Mouse (Mus musculus): ENCODE data around the gene Slc9a1. TPM values are rescaled to one million over a fixed set of nuclear protein-coding genes. Genes with fewer than 3 reads are reported as not detected.

Slc9a1 gene
- polyA plus RNA-seq, 1 experiment from 2014 or later, result 11.1 TPM

DNA sequence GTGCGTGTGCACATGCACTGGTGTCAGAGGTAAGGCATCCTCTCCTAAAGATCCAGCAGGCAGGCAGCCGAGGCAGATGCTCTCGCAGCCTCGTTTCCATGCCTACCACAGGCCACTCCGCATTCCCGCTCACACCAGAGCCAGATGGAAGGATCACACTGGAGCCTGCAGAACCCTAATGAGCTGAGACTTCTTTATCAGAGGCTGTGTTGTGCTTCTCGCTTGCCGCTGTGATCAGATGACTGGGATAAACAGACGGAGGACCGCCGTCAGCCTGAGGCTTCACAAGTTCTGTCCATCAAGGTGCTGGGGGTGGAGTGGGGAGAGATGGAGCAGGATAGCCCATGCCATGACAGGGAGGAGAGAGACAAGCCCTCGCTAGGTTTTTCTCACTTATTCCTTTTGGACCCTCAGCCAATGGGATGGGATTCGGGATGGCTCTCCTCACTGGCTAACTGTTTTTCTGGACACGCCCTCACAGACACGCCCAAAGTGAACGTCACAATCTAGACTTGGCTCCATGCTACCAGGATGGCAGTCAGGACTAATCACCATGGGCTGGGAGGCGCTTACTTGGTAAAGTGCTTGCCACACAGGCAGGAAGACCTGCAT is 63.2 kb downstream of the Slc9a1 start:
- H3K9ac ChIP-seq, result no peak overlapping the region
- peak overlapping the region; percentile 55; the same call in 1 of the 2 replicates for H3K27ac ChIP-seq
- peaks cover 9% of the 10 kb centered on the region for H3K4me1 ChIP-seq
- H3K27me3 ChIP-seq (replicated peaks), result no peaks in the 10 kb centered on the region
- WGBS, result 16% methylated on average over 17 of the region's 17 CpGs
- peak overlapping the region; percentile 31 for H3K4me2 ChIP-seq
- no peak overlapping the region for H3K4me3 ChIP-seq
- H3K9me3 ChIP-seq, result no peaks in the 10 kb centered on the region
- H3K36me3 ChIP-seq (replicated peaks), result no peaks in the 10 kb centered on the region
- ATAC-seq (replicated peaks), result peak; percentile 74

DNA sequence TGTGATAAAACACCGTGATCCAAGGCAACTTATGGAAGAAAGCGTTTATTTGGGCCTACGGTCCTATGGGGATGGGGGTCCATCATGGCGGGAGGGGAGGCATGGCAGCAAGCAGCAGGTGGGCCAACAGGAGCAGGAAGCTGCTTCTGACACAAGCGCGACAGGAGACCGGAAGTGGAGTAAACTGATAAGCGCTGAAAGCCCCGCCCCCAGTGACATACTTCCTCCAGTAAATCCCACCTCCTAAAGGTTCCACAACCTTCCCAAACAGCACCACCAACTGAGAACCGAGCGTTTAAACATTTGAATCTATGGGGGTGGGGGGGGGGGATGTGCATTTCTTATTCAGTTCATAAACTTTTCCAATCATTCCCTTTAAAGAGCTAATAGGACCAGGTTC is 66.4 kb downstream of the Slc9a1 start:
- 92% methylated on average over 11 of the region's 11 CpGs for WGBS
- Histone ChIP-seq H3K36me3 (replicated peaks) (no peaks in the 10 kb centered on the region), H3K27me3 (replicated peaks) (no peaks in the 10 kb centered on the region), H3K27ac (no peak overlapping the region), H3K4me1 (peaks cover 27% of the 10 kb centered on the region), H3K9ac (no peak overlapping the region), H3K9me3 (no peaks in the 10 kb centered on the region), H3K4me3 (no peak overlapping the region), H3K4me2 (no peak overlapping the region)
- ATAC-seq (replicated peaks), result no peak

DNA sequence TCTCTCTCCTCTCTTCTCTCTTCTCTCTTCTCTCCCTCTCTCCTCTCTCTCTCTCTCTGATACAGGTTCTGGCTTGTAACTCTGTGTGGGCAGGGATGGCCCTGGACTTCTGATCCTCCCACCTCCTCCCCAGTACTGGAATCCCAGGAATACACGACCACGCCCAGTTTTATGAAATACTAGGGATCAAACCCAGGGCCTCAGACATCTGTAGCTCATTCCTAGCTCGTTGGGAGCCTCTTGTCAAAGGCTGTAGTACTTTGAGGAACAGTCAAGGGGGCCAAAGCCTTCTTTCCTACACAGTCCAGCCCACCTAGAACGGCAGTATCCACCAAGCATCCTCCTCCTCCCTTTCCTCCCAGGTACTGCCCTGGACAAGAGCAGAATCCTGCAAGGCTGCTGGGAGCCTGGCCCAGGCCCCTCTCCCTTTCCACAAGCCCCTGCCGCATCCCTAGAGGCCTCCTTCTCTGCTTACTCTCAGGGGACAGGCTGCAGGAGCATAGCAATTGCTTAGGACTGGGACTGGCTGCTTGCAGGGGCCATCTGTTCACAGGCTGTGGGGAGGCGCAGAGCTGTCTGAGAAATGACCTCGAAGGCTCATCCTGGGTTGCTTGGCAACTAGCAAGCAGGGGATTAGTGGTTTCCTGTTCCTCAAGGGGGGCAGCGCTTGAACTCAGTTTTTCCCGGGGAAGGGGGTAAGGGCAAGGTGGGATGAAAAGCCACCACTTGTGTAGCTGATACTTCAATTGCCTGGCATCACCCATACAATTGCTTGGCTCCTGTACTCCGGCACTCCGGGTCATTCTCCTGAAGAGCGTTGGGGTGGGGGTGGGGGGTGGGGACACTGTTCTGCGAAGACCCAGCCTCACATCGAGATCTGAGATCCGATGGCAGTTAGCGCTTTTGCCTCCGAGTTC is 70.2 kb downstream of the Slc9a1 start:
- Histone ChIP-seq H3K4me3 (no peak overlapping the region), H3K36me3 (replicated peaks) (no peaks in the 10 kb centered on the region), H3K4me2 (peak overlapping the region; percentile 38), H3K4me1 (peaks cover 18% of the 10 kb centered on the region), H3K27ac (peak overlapping the region; percentile 80), H3K9me3 (no peaks in the 10 kb centered on the region), H3K27me3 (replicated peaks) (no peaks in the 10 kb centered on the region), H3K9ac (no peak overlapping the region; the same call in 1 of the 2 replicates)
- peak; percentile 91 for ATAC-seq (replicated peaks)
- 8% methylated on average over 17 of the region's 17 CpGs for WGBS

DNA sequence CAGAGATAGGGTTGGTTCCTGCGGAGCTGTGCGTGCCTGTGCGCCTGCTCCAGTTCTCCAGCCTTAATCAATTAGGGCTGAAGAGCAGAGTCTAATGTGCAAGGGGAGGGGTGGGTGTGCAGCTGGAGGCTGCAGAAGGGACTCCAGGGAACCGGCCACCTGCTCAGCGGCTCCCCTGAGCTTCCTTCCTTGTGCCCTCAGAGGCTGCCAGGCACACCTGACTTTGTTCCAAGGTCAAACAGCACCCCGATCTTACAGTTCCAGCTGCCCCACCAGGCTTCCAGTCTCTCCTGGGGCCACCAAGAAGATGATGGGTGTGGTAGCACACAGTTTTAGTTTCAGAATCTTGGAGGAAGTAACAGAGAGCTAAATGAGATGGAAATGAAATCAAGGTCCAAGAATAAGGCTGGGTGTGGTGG is 70.9 kb downstream of the Slc9a1 start:
- no peaks in the 10 kb centered on the region for H3K9me3 ChIP-seq
- H3K4me1 ChIP-seq, result peaks cover 18% of the 10 kb centered on the region
- peak; percentile 73 for ATAC-seq (replicated peaks)
- no peaks in the 10 kb centered on the region for H3K36me3 ChIP-seq (replicated peaks)
- whole genome bisulfite sequencing, result 3% methylated on average over 6 of the region's 6 CpGs
- H3K9ac ChIP-seq, result no peak overlapping the region; the same call in 1 of the 2 replicates
- H3K27ac ChIP-seq, result peak overlapping the region; percentile 80
- no peak overlapping the region for H3K4me3 ChIP-seq
- peak overlapping the region; percentile 38 for H3K4me2 ChIP-seq
- H3K27me3 ChIP-seq (replicated peaks), result no peaks in the 10 kb centered on the region

DNA sequence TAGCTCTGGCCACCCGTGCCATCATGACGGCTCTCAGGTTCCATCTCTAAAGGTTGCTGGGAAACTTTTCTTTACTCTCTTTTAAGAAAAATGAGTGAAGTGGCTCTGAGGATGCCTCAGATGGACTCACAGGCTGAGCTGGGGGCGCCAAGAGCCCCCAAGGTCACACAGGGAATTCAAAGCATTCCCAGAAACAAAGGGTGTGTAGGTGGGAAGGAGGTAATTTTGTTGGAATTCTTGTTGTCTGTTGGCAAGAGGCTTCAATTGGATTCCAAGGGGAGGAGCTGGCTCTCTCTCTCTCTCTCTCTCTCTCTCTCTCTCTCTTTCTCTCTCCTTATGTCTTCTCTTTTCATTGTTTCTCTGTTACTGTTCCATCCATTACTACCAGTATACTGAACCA is 72.7 kb downstream of the Slc9a1 start:
- H3K9me3 ChIP-seq, result no peaks in the 10 kb centered on the region

DNA sequence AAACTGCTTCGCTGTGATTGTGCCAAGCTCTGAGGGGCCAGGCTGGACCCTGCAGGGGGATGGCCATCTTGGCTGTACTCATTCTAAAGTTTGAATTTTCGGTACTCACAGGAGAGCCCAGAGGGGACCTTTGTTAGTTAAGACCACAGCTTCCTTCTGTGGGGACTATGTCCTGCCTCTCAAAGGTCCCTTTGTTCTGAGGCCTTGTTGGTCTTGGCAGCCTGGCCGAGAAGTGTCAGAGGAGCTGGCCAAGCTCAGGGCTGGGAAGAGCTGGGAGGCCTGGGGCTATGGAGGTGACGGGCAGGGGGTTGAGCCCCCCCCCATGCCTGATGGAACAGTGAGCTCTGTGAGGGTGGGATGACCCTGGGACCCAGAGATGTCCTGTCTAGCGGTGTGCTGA is 73.6 kb downstream of the Slc9a1 start:
- no peak overlapping the region for H3K4me3 ChIP-seq
- peaks cover 18% of the 10 kb centered on the region for H3K4me1 ChIP-seq
- no peaks in the 10 kb centered on the region for H3K27me3 ChIP-seq (replicated peaks)
- no peak overlapping the region for H3K9ac ChIP-seq
- no peaks in the 10 kb centered on the region for H3K9me3 ChIP-seq
- peak overlapping the region; percentile 66 for H3K27ac ChIP-seq
- H3K4me2 ChIP-seq, result no peak overlapping the region
- no peaks in the 10 kb centered on the region for H3K36me3 ChIP-seq (replicated peaks)
- WGBS, result 45% methylated on average over 5 of the region's 5 CpGs
- no peak for ATAC-seq (replicated peaks)

More for the DNA sequence above, 72.7 kb downstream of the Slc9a1 start:
- H3K4me1 ChIP-seq, result peaks cover 18% of the 10 kb centered on the region
- H3K27ac ChIP-seq, result no peak overlapping the region
- H3K4me2 ChIP-seq, result no peak overlapping the region
- no peak overlapping the region for H3K4me3 ChIP-seq
- ATAC-seq (replicated peaks), result no peak
- no peak overlapping the region for H3K9ac ChIP-seq
- no peaks in the 10 kb centered on the region for H3K27me3 ChIP-seq (replicated peaks)
- no peaks in the 10 kb centered on the region for H3K36me3 ChIP-seq (replicated peaks)
- WGBS, result 37% methylated on average over 3 of the region's 3 CpGs

DNA sequence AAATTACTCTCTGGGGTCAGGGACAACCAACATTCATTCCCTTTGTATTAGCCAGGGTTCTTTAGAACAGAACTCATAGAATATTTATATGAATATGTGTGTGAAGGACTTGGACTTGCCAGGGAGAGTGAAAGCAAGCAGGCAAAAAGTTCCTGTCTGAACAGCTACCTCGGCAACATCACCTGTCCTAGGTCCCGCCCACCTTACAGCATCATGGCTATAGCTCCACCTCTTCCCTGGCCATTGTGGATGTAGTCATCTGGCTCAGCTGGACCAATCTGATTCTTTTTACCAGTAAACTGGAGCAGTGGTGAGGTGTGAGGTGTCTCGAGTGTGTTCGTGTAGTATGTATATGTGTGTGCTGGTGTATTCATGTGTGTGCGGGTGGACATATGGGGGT is 76.2 kb downstream of the Slc9a1 start:
- ATAC-seq (replicated peaks), result no peak
- no peak overlapping the region for H3K4me3 ChIP-seq
- no peaks in the 10 kb centered on the region for H3K27me3 ChIP-seq (replicated peaks)
- no peak overlapping the region for H3K27ac ChIP-seq
- no peaks in the 10 kb centered on the region for H3K9me3 ChIP-seq
- WGBS, result 90% methylated on average over 5 of the region's 5 CpGs
- no peak overlapping the region for H3K4me2 ChIP-seq
- H3K4me1 ChIP-seq, result peaks cover 5% of the 10 kb centered on the region
- H3K36me3 ChIP-seq (replicated peaks), result no peaks in the 10 kb centered on the region
- H3K9ac ChIP-seq, result no peak overlapping the region

DNA sequence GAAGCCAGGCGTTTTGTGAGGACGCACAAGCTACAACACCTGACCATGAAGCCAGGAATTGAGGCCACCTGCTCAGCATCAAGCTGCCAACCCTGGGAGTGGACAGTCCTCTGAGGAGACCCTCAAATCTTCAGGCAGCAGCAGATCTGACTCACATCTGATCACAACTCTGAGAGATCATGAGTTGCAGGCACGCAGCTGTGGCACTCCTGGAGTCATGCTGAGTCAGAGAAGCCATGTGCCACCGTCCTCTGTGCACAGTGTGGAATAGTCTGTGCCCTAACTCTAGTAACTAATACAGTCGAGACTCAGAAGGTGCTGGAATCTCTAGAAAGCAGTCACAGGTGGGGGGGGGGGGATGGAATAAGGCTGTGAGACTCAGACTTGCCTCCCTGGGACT is 77.9 kb downstream of the Slc9a1 start:
- Histone ChIP-seq H3K36me3 (replicated peaks) (no peaks in the 10 kb centered on the region), H3K4me1 (0 out of 2 replicates have a peak, but pooled peaks cover 2% of the 10 kb centered on the region), H3K9ac (no peak overlapping the region), H3K4me3 (no peak overlapping the region), H3K27me3 (replicated peaks) (no peaks in the 10 kb centered on the region), H3K9me3 (no peaks in the 10 kb centered on the region), H3K27ac (no peak overlapping the region), H3K4me2 (no peak overlapping the region)
- 59% methylated on average over 5 of the region's 5 CpGs for WGBS
- ATAC-seq (replicated peaks), result no peak

DNA sequence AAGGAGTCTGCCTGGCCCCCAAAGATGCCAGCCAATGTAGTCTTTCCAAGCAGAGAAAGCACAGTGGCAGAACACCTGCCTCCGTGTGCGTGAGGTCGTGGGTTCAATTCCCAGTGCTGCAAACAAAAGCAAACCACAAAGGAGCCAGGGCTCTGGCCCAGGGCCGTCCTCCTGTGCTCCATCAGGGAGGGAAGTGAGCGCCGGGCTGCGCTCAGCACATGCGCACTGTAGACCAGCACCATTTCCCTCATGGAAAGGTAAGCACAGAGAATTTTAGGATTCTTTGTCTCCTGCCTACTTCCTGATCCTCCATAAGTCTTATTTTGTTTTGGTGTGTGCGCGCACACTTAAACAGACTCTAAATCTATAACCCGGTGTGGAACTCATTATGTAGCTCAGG is 78.5 kb downstream of the Slc9a1 start:
- Histone ChIP-seq H3K4me3 (no peak overlapping the region), H3K4me1 (0 out of 2 replicates have a peak, but pooled peaks cover 2% of the 10 kb centered on the region), H3K27ac (no peak overlapping the region), H3K4me2 (no peak overlapping the region), H3K36me3 (replicated peaks) (no peaks in the 10 kb centered on the region), H3K27me3 (replicated peaks) (no peaks in the 10 kb centered on the region), H3K9me3 (no peaks in the 10 kb centered on the region), H3K9ac (no peak overlapping the region)
- no peak for ATAC-seq (replicated peaks)
- 73% methylated on average over 11 of the region's 11 CpGs for WGBS

DNA sequence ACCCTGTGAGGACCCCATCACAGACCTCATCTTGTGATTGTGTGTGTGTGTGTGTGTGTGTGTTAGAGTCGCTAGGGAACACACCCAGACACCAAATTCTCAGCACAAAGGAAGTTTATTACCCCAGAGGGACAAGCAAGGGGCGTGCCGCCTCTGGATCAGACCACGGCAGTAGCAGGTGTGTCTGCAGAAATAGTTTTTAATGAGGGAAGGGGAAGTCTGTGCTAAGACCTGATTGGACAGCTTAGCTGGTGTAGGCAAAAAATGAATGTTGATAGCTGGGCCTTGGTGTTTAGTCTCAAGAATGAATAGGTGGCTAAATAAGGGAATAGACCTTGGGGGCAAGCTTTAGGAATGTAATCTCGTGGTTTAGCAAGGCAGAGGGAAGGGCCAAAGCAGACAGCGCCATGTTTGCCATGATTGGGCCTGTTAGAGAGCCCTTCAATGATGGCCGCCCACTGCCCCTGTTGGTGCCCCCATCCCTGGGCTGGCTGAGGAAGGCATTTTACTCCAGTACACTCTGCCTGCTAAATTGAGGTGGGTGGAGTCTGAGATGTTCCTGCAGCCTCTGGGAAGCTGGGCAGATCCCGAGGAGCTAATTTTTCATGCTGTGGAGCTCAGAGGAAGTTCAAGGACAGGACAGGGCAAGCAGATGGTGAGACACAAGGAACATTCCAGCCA is 79.3 kb downstream of the Slc9a1 start:
- WGBS, result 64% methylated on average over 8 of the region's 8 CpGs
- Histone ChIP-seq H3K27ac (no peak overlapping the region), H3K27me3 (replicated peaks) (no peaks in the 10 kb centered on the region), H3K4me2 (no peak overlapping the region), H3K9me3 (no peaks in the 10 kb centered on the region), H3K36me3 (replicated peaks) (no peaks in the 10 kb centered on the region), H3K9ac (no peak overlapping the region), H3K4me1 (0 out of 2 replicates have a peak, but pooled peaks cover 2% of the 10 kb centered on the region), H3K4me3 (no peak overlapping the region)
- ATAC-seq (replicated peaks), result no peak

DNA sequence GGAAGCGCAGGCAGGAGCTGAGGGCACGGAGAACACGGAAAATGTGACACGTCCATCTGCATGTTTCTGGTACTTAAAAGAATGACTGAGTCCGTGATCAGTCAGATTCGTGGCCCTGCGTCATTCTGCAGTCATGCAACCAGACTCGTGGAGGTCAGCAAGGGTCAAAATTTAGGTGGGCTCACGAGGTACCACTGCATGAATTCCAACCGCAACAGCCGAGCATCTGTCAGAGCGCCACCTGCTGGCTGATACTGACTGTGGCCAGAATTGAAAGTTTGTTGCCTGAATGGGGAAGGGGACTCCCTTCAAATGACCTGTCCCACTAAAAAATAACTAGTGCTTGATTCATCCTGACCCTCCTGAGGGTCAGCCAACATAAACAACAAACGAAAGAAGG is 80.2 kb downstream of the Slc9a1 start:
- no peak for ATAC-seq (replicated peaks)
- 16% methylated on average over 13 of the region's 13 CpGs for WGBS
- Histone ChIP-seq H3K4me2 (0 out of 2 replicates have a peak overlapping the region, but pooled peaks have one; percentile 17), H3K36me3 (replicated peaks) (no peaks in the 10 kb centered on the region), H3K27me3 (replicated peaks) (no peaks in the 10 kb centered on the region), H3K4me1 (0 out of 2 replicates have a peak, but pooled peaks cover 2% of the 10 kb centered on the region), H3K27ac (no peak overlapping the region), H3K4me3 (no peak overlapping the region), H3K9me3 (no peaks in the 10 kb centered on the region), H3K9ac (no peak overlapping the region)

DNA sequence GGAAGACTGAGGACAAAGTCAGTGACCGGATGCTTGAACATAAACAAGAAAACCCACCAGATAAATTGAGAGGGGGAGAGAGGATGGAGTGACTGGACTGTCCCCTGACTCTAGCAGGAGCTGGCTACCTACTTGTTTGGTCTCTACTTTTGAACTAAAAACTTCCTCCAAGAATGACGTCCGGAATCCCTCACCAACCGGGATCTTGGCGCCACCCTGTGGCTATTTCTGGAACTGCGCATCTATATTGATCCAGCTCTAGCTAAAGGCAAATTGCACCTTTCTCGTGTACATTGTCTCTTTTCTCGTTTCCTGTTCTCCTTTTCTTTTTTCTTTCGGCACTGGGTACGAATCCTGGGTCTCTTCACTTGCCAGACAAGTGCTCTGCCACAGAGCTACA is 82.0 kb downstream of the Slc9a1 start:
- Histone ChIP-seq H3K4me1 (0 out of 2 replicates have a peak, but pooled peaks cover 2% of the 10 kb centered on the region), H3K27me3 (replicated peaks) (no peaks in the 10 kb centered on the region), H3K9ac (no peak overlapping the region), H3K9me3 (no peaks in the 10 kb centered on the region), H3K4me3 (no peak overlapping the region), H3K4me2 (no peak overlapping the region), H3K27ac (no peak overlapping the region), H3K36me3 (replicated peaks) (no peaks in the 10 kb centered on the region)
- ATAC-seq (replicated peaks), result no peak
- WGBS, result 11% methylated on average over 10 of the region's 10 CpGs

All from midbrain, embryonic 15.5 days (tissue).